Mouse (Mus musculus): ENCODE results near the gene Ubc.
A peak's percentile ranks its signal among the peaks of the same experiment; 100 is the strongest.
"Not testable (repeated sequence)": the region's sequence is repeated elsewhere in the genome, so short reads cannot be mapped to it uniquely, and the experiment has no call there.

- TF ChIP-seq CTCF (IDR thresholded peaks at IDR 0.05; ENCODE audit: low read depth, low read length) = peak; percentile 34
- TF ChIP-seq POLR2A (IDR thresholded peaks at IDR 0.05; ENCODE audit: extremely low read depth, insufficient read depth, low read length) = not testable (repeated sequence)
Measured at GRCm38 (mm10) chr5:125434347-125434746, 44.3 kb upstream of the Ubc start.

Data from liver, adult 2 months (tissue).